Mouse (Mus musculus): ENCODE data around the gene Acsl5.

The Acsl5 gene

GRCm38 (mm10) chr19:55239766-55240426 lies 11.8 kb upstream of the Acsl5 start:
- DNase-seq (ENCODE audit: extremely low spot score) = no peak

- DNase-seq (ENCODE audit: extremely low spot score) = no peak
These were observed 10.5 kb upstream of the Acsl5 start, which contains the start of gene Gucy2g for GRCm38 (mm10) chr19:55241186-55241645. Gene Gucy2g, minus strand, starts transcription at chr19:55241236.

- DNase-seq (ENCODE audit: extremely low spot score) = peak; percentile 39
These were observed 6.9 kb upstream of the Acsl5 start for GRCm38 (mm10) chr19:55244791-55245231.

- DNase-seq (ENCODE audit: extremely low spot score) = no peak
These were observed 4.2 kb upstream of the Acsl5 start for GRCm38 (mm10) chr19:55247563-55247962.

GRCm38 (mm10) chr19:55247991-55248520 lies 3.7 kb upstream of the Acsl5 start:
- DNase-seq (ENCODE audit: extremely low spot score) = no peak

- DNase-seq (ENCODE audit: extremely low spot score) = no peak
These were observed 1.3 kb upstream of the Acsl5 start for GRCm38 (mm10) chr19:55250451-55250850.

- no peak for DNase-seq (ENCODE audit: extremely low spot score)
These were observed 1.5 kb downstream of the Acsl5 start for GRCm38 (mm10) chr19:55253239-55253569.

GRCm38 (mm10) chr19:55253570-55254441 lies 2.1 kb downstream of the Acsl5 start:
- peak; percentile 77 for DNase-seq (ENCODE audit: extremely low spot score)

GRCm38 (mm10) chr19:55254513-55255016 lies 2.8 kb downstream of the Acsl5 start:
- peak; percentile 64 for DNase-seq (ENCODE audit: extremely low spot score)

- no peak for DNase-seq (ENCODE audit: extremely low spot score)
These were observed 4.4 kb downstream of the Acsl5 start for GRCm38 (mm10) chr19:55256156-55256555.

- DNase-seq (ENCODE audit: extremely low spot score) = no peak
These were observed 6.1 kb downstream of the Acsl5 start for GRCm38 (mm10) chr19:55257656-55258375.

- DNase-seq (ENCODE audit: extremely low spot score) = no peak
These were observed 6.8 kb downstream of the Acsl5 start for GRCm38 (mm10) chr19:55258514-55258913.

GRCm38 (mm10) chr19:55260389-55261184 lies 8.8 kb downstream of the Acsl5 start:
- no peak for DNase-seq (ENCODE audit: extremely low spot score)

- no peak for DNase-seq (ENCODE audit: extremely low spot score)
These were observed 13.5 kb downstream of the Acsl5 start for GRCm38 (mm10) chr19:55265269-55265668.

- no peak for DNase-seq (ENCODE audit: extremely low spot score)
These were observed 15.0 kb downstream of the Acsl5 start for GRCm38 (mm10) chr19:55266786-55267185.

- DNase-seq (ENCODE audit: extremely low spot score) = no peak
These were observed 16.4 kb downstream of the Acsl5 start for GRCm38 (mm10) chr19:55268150-55268549.

- DNase-seq (ENCODE audit: extremely low spot score) = no peak
These were observed 17.3 kb downstream of the Acsl5 start for GRCm38 (mm10) chr19:55269051-55269450.

- DNase-seq (ENCODE audit: extremely low spot score) = peak; percentile 13
These were observed 19.7 kb downstream of the Acsl5 start for GRCm38 (mm10) chr19:55271448-55271847.

GRCm38 (mm10) chr19:55273340-55273739 lies 21.6 kb downstream of the Acsl5 start:
- DNase-seq (ENCODE audit: extremely low spot score) = no peak

- no peak for DNase-seq (ENCODE audit: extremely low spot score)
These were observed 24.4 kb downstream of the Acsl5 start for GRCm38 (mm10) chr19:55276100-55276499.

- no peak for DNase-seq (ENCODE audit: extremely low spot score)
These were observed 25.0 kb downstream of the Acsl5 start for GRCm38 (mm10) chr19:55276770-55277169.

Measured in embryo, embryonic 9.5 days (tissue).